Mouse (Mus musculus) embryonic fibroblast, embryonic 13.5 days (primary cell): Measurements from ENCODE around the gene Hs2st1.

ENCODE experiments used
- CTCF ChIP-seq: IDR thresholded peaks from 2 replicates; pipeline ENCODE4 v1.5.1; 2011; ENCODE audit warnings: mild to moderate bottlenecking, control low read depth, low read length, moderate library complexity, borderline replicate concordance; ENCODE audit not compliant: insufficient read depth
- POLR2A ChIP-seq: IDR thresholded peaks from 2 replicates; pipeline ENCODE4 v1.6.1; 2011; ENCODE audit warnings: low read depth, mild to moderate bottlenecking, control low read depth, low read length, moderate library complexity

DNA sequence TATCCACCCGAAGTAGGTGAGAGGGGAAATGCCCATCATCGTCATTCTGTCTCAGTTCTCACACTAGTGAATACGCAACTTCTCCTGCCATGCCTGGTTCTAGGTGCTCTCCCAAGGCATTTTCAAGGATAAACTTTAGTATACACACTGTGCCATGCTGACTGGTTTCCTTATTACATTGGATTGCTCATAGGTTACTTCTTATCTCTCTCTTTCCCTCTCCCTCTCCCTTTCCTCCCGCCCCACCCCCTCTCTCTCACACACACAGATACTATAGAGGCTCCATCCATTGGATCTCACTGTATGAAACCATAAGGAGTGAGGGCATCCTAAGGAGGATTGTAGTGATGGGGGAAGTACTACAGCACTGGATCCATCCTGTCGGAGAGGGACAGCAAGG is 38.1 kb upstream of the Hs2st1 start:
- TF ChIP-seq CTCF (no peak), POLR2A (no peak)
